Comparison of ENCODE assay signal across 23 mouse cellular contexts in the genomic region with DNA sequence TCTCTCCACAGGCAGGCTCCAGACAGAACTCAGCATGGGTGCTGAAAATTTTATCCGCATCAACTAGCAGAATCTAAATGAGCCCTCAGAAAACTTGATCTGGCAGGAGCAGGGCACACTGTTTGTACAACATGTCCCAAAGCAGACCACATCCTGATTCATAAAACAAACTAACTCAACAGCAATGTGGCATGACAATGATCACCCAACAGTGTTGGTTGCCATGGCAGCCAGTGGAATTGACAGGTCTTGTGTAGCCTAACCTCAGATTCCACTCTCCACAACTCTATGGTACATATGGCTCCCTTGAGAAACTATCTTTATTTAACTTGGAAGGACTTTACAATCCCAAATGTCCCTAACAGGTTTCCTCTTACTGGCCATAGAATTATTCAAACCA.
DNase-seq lines count a peak whose midpoint lies in the region; ATAC-seq lines count a peak whose summit lies in the region.
"Had no signal": no experiment of that assay in that cellular context is flagged by ENCODE, and none has a peak within 500 bp of the region (broad histone marks: within the 10 kb centered on the region; RNA-seq: fewer than 3 reads in every experiment).

No protein-coding gene starts in this region.

- no peak overlapping the region for H3K4me3 ChIP-seq in hindbrain, embryonic 11.5 days (ENCODE audit: low read depth, low read length)
- no peak overlapping the region for H3K4me3 ChIP-seq in hindbrain, embryonic 14.5 days (replicated peaks; ENCODE audit: low read length)
- H3K4me3 ChIP-seq in liver, embryonic 12.5 days: no peak overlapping the region
- H3K4me3 ChIP-seq: forebrain, embryonic 15.5 days; heart, embryonic 10.5 days; left cerebral cortex, adult 2 months; limb, embryonic 15.5 days; midbrain, embryonic 13.5 days; neural tube, embryonic 12.5 days; stomach, embryonic 15.5 days had no signal

- no peak overlapping the region for H3K9ac ChIP-seq in hindbrain, embryonic 11.5 days (ENCODE audit: low read depth, low read length)
- H3K9ac ChIP-seq in hindbrain, embryonic 14.5 days: no peak overlapping the region
- H3K9ac ChIP-seq in liver, embryonic 12.5 days: no peak overlapping the region
- H3K9ac ChIP-seq: forebrain, embryonic 15.5 days; limb, embryonic 15.5 days; midbrain, embryonic 13.5 days; neural tube, embryonic 12.5 days; stomach, embryonic 15.5 days had no signal

- 71% methylated on average over 1 of the region's 1 CpGs for WGBS in hindbrain, embryonic 11.5 days
- WGBS in hindbrain, embryonic 14.5 days: 64% methylated on average over 1 of the region's 1 CpGs
- WGBS in liver, embryonic 12.5 days (ENCODE audit: insufficient replicate concordance): 89% methylated on average over 1 of the region's 1 CpGs

- H3K4me2 ChIP-seq in hindbrain, embryonic 11.5 days (replicated peaks; ENCODE audit: low read depth, low read length): no peak overlapping the region
- no peak overlapping the region for H3K4me2 ChIP-seq in hindbrain, embryonic 14.5 days (replicated peaks)
- no peak overlapping the region for H3K4me2 ChIP-seq in liver, embryonic 12.5 days
- H3K4me2 ChIP-seq: forebrain, embryonic 15.5 days; limb, embryonic 15.5 days; midbrain, embryonic 13.5 days; neural tube, embryonic 12.5 days; stomach, embryonic 15.5 days had no signal

- no peak for ATAC-seq in hindbrain, embryonic 11.5 days (ENCODE audit: low FRiP score)
- ATAC-seq in hindbrain, embryonic 14.5 days (ENCODE audit: low FRiP score): no peak
- no peak for ATAC-seq in liver, embryonic 12.5 days
- ATAC-seq: forebrain, embryonic 15.5 days; midbrain, embryonic 13.5 days had no signal

- H3K9me3 ChIP-seq in hindbrain, embryonic 11.5 days (ENCODE audit: control insufficient read depth, low read length): no peaks in the 10 kb centered on the region
- no peaks in the 10 kb centered on the region for H3K9me3 ChIP-seq in hindbrain, embryonic 14.5 days (ENCODE audit: control insufficient read depth, low read length)
- H3K9me3 ChIP-seq in liver, embryonic 12.5 days (replicated peaks): no peaks in the 10 kb centered on the region
- H3K9me3 ChIP-seq: forebrain, embryonic 15.5 days; heart, embryonic 10.5 days; limb, embryonic 15.5 days; midbrain, embryonic 13.5 days; neural tube, embryonic 12.5 days; stomach, embryonic 15.5 days had no signal

- H3K36me3 ChIP-seq in hindbrain, embryonic 11.5 days (ENCODE audit: control insufficient read depth, insufficient read depth, low read length): no peaks in the 10 kb centered on the region
- no peaks in the 10 kb centered on the region for H3K36me3 ChIP-seq in hindbrain, embryonic 14.5 days (replicated peaks; ENCODE audit: control insufficient read depth, insufficient read depth)
- H3K36me3 ChIP-seq in liver, embryonic 12.5 days: no peaks in the 10 kb centered on the region
- H3K36me3 ChIP-seq: forebrain, embryonic 15.5 days; heart, embryonic 10.5 days; limb, embryonic 15.5 days; midbrain, embryonic 13.5 days; neural tube, embryonic 12.5 days; stomach, embryonic 15.5 days had no signal

- DNase-seq in hindbrain, embryonic 11.5 days (ENCODE audit: low spot score): peak; percentile 13
- no peak for DNase-seq in hindbrain, embryonic 14.5 days (ENCODE audit: low spot score)
- DNase-seq in CD4-positive helper T cell, adult 2 months (ENCODE audit: low read depth, low spot score): peak; percentile 53
- DNase-seq in Muller cell, postnatal 12 days (ENCODE audit: inconsistent ontology term): peak; percentile 46
- DNase-seq in mesoderm, embryonic 11.5 days (ENCODE audit: low read depth, low spot score): peak; percentile 11
- no peak for DNase-seq in B cell, adult 2 months
- DNase-seq: adrenal gland, adult 2 months; cerebellum, adult 11-12 months; cerebellum, postnatal 14 days; heart, postnatal 4 days; kidney, adult 18-20 months; kidney, postnatal 4 days; right cerebral cortex, adult 18-20 months; right cerebral cortex, postnatal 4 days; thymus, postnatal 4 days had no signal

- H3K27me3 ChIP-seq in hindbrain, embryonic 11.5 days (ENCODE audit: control insufficient read depth, insufficient read depth, low read length): no peaks in the 10 kb centered on the region
- no peaks in the 10 kb centered on the region for H3K27me3 ChIP-seq in hindbrain, embryonic 14.5 days (ENCODE audit: control insufficient read depth, insufficient read depth, low read length)
- H3K27me3 ChIP-seq in liver, embryonic 12.5 days (replicated peaks): no peaks in the 10 kb centered on the region
- H3K27me3 ChIP-seq: forebrain, embryonic 15.5 days; limb, embryonic 15.5 days; midbrain, embryonic 13.5 days; neural tube, embryonic 12.5 days; stomach, embryonic 15.5 days had no signal

- no peaks in the 10 kb centered on the region for H3K4me1 ChIP-seq in hindbrain, embryonic 11.5 days (replicated peaks; ENCODE audit: control insufficient read depth, insufficient read depth, low read length)
- no peaks in the 10 kb centered on the region for H3K4me1 ChIP-seq in hindbrain, embryonic 14.5 days (replicated peaks; ENCODE audit: control insufficient read depth, insufficient read depth, low read length)
- H3K4me1 ChIP-seq in liver, embryonic 12.5 days: no peaks in the 10 kb centered on the region
- H3K4me1 ChIP-seq: forebrain, embryonic 15.5 days; heart, embryonic 10.5 days; limb, embryonic 15.5 days; midbrain, embryonic 13.5 days; neural tube, embryonic 12.5 days; stomach, embryonic 15.5 days had no signal

- no peak overlapping the region for H3K27ac ChIP-seq in hindbrain, embryonic 11.5 days (ENCODE audit: low read depth, low read length)
- H3K27ac ChIP-seq in hindbrain, embryonic 14.5 days: no peak overlapping the region
- H3K27ac ChIP-seq in liver, embryonic 12.5 days: no peak overlapping the region
- H3K27ac ChIP-seq: forebrain, embryonic 15.5 days; heart, embryonic 10.5 days; left cerebral cortex, adult 2 months; limb, embryonic 15.5 days; midbrain, embryonic 13.5 days; neural tube, embryonic 12.5 days; stomach, embryonic 15.5 days had no signal

Comparison
In these comparisons a context has a peak if more than half of its experiments do, and no peak if none do; other contexts are left out.
1. DNase-seq: peak in hindbrain, embryonic 11.5 days (single experiment), CD4-positive helper T cell, adult 2 months (single experiment), Muller cell, postnatal 12 days (single experiment) and mesoderm, embryonic 11.5 days (single experiment); none in hindbrain, embryonic 14.5 days (single experiment) and B cell, adult 2 months (0 of 2).